Mouse (Mus musculus): ENCODE data around the gene Fam186a.
"Not testable (repeated sequence)": the region's sequence is repeated elsewhere in the genome, so short reads cannot be mapped to it uniquely, and the experiment has no call there.

Gene Fam186a

DNA sequence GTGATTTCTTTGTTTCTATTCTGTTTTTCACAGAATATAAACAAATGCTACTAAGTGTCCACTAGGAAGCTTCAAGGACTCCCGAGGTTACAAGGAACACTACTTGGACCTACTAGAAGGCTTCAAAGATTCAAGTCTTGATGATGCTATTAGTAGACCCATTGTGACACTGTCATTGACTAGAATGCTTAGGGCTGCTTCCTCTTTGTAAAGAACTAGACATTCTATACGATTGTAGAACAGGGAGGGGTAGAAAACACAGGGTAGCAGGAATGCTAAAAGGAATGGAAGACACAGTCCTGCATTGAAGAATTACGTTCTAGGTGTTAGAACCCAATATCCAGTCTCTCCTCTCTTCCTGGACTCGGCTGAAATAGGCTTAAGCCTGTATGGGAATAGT is at the start of gene Fam186a:
Gene Fam186a (minus strand): TSS at position 101 of the 400 bp plus-strand sequence.
- no peak for DNase-seq

- no peak for DNase-seq
Measured at GRCm38 (mm10) chr15:100006180-100006579, 39.3 kb upstream of the Fam186a start.

DNA sequence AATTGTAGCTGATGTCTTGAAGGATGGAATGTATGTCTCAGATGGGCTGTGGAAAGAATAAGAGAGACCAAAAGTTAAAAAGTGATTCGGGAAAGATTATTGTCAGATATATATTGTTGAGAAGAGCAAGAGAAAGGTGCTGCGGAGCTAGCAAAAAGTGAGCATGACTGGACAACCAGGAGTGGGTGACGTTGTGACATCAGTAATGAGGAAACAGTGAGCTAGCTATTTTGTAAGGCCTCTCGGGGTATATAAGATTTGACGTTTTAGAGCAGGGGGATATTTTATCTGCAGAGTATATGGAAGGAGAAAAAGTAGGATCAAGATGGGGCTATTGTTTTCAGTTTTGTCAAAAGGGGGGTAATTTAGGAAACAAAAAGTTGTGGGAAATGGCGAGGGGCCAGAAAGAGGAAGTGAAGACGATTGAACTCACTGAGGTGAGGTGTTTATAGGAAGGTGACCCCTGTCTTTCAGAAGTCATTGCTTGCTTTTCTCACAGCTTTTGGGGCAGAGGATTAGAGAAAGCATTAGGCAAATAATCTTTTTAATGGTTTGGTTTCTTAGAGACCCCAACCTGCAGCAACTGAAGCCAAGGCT is 37.9 kb upstream of the Fam186a start:
- DNase-seq, result no peak

DNA sequence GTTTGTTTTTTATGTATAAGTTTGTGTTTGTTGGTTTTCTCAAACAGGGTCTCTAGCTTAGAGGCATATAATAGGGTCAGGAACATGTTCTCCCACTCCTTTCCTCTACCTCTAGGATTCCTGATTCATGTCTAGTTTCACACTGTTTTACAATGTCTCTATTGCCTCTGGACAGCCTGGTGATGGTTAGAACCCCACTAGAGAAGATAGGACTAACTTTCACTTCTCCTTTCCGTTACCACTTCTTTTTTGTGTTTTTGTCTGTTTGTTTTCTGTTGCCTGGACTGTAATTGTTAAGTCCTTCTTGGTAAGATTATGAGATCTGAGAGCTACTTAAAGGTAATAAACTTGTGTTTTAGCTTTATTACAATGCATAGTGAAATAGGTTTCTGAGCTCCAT is 32.5 kb upstream of the Fam186a start:
- DNase-seq, result no peak

- DNase-seq, result no peak
Measured at GRCm38 (mm10) chr15:99997114-99997804, 30.4 kb upstream of the Fam186a start.

- no peak for DNase-seq
Measured at GRCm38 (mm10) chr15:99993100-99993499, 26.2 kb upstream of the Fam186a start.

GRCm38 (mm10) chr15:99979715-99980114 is 12.9 kb upstream of the Fam186a start:
- no peak for DNase-seq

GRCm38 (mm10) chr15:99979266-99979665 is 12.4 kb upstream of the Fam186a start:
- DNase-seq, result no peak

DNA sequence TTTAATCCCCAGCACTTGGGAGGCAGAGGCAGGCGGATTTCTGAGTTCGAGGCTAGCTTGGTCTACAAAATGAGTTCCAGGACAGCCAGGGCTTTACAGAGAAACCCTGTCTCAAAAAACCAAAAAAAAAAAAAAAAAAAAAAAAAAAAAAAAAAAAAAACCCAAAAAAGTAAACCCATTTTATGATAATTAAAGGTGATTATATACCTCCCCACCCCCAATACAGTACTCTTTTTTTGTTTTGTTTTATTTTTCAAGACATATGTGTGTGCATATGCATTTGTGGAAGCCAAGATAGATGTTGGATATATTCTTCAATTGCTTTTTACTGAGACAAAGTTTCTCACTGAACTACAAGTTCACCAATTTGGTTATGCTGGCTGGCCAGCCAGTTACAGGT is 9.3 kb upstream of the Fam186a start:
- not testable (repeated sequence) for DNase-seq

DNA sequence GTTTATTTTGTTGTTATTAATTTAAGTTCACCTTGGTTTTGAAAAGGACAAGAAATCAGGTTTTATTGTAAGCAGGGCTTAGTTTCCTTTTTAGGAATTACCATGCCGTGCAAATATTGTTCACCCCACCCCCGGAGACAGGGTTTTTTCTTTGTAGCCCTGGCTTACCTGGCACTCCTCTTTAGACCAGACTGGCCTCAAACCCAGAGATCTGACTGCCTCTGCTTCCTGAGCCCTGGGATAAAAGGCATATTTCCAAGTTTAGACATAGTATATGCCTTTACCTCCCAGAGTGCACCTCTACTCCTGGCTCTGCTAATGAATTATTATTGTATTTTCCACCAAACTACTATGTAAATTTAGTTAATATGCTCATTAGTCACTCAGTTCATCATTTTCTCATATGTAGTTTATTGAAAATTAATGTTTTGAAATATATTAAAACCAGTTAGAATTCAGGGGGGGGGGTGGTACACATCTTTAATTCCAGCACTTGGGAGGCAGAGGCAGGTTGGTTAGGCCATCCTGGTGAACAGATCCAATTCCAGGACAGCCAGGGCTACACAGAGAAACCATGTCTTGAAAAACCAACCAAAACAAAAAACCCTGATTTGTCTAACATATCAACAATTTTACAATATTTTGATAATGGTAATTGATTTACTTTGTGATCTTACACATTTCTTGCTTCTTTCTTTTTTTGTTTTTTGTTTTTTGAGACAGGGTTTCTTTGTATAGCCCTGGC is 7.8 kb upstream of the Fam186a start:
- DNase-seq, result no peak

DNA sequence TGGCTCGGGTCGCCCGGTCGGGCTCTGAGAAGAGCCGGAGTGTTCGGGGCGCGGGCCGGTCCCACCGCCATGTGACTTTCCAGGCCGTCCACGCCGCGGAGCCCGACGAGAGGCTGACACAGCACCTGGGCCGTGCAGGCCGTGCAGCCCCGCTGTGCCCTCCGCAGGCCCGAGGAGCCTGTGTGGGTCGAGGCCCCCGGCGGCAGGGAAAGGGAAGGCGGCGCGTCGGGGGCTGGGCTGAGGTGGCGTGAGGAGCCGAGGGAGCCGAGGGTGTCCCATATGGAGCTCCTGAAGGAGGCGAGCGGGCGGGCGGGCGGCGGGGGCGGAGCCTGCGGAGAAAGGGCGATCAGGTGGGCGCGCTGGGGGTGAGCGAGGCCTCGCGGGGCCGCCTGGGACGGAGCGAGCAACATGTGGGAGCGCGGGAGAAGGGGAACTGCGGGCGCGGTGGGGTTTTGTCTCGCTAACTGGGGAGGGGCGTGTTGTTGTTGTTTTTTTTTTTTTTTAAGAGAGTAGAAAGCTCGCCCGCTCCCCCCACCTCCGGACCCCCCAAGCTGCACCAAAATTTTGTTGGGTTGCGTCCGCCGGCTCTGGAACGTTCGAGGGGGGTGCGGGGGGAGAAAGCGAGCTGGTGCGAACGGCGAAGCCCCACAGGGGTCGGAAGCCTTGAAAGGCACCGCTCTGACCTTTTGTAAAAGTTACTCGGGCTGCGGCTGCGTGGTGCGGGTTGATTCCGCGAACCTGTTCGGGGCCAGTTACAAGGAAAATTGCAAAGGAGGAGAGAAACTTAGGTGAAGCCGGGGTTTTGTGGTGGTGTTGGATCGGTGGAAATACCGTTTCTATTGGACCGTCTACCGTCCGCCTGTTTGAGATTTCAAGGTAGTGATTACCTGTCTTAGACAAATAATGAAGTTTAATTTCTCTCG is 6.4 kb upstream of the Fam186a start:
- DNase-seq, result peak; percentile 22 to 37

DNA sequence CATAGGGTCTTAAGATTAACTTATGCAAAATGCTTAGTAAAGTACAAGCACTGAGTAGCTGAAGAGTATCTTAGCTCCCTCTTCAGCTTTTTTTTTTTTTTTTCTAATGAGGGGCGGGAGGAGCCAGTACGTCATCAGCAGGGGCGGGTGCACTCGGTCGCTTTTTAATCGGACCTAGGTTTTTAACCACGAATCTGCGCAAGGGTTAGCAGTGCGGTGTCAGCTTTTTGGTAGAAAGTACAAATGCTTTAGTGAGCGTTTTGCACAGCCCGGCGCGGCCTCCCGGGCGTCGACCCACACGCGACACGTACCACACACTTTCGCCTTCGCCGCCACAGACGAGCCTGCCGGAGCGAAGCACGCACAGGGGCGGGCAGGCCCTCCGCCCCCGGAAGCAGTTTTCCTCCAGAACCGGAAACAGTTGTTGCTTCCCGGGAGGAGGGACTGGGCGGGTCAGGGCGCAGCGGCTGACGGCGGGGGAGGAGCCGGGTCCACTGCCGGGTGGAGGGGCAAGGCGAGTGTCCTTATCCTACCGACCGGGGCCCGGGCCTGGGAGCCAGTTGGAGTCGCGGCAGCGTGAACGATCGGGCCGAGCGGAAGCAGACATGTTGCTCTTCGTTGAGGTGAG is 5.6 kb upstream of the Fam186a start:
- peak; percentile 94 to 95 for DNase-seq

- no peak for DNase-seq
Measured at GRCm38 (mm10) chr15:99970606-99971005, 3.7 kb upstream of the Fam186a start.

GRCm38 (mm10) chr15:99969765-99970164 is 2.9 kb upstream of the Fam186a start, which contains the start of gene Larp4:
Gene Larp4, plus strand, starts transcription at chr15:99970065.
- DNase-seq, result not testable (repeated sequence)

- DNase-seq, result no peak
Measured at GRCm38 (mm10) chr15:99965103-99965775, 1.6 kb downstream of the Fam186a start.

DNA sequence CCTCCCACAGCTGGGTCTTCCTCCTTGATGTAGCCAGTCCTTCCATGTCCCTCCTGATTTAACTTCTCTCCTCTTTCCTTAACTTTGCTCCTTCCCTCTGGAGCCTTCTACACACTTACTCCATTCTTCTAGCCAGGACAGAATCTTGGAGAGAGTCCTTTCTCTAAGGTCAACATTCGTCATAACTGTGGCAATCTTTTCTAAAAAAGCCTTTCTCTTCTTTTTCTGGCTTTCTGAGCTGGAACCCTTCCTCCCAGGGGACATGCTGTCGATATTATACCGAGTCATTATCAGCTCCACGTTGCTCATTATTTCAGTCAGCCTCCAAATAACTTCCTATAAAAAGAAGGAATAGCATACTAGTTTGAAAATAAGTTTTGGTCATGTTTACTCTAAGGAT is 11.5 kb downstream of the Fam186a start:
- DNase-seq, result no peak

GRCm38 (mm10) chr15:99940970-99941630 is 25.8 kb downstream of the Fam186a start:
- DNase-seq, result no peak

- no peak for DNase-seq
Measured at GRCm38 (mm10) chr15:99940426-99940825, 26.4 kb downstream of the Fam186a start.

DNA sequence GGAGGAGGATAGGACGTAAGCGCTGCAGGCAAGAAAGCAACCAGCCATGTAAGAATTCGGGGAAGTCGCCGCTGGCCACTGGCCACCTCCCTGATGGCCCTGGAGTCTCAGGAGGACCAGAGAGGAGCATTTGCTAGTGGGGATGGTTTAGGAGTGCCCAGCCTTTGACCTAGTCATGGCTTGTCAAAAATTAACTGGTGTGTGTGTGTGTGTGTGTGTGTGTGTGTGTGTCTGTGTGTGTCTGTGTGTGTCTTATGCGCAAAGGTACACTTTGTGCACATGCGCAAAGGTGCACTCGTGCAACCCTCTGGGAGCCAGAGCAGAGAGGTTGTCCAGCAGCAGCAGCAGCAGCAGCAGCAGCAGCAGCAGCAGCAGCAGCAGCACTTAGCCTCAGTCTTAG is 29.0 kb downstream of the Fam186a start:
- no peak for DNase-seq

GRCm38 (mm10) chr15:99936659-99937058 is 30.2 kb downstream of the Fam186a start:
- no peak for DNase-seq

GRCm38 (mm10) chr15:99934501-99934900 is 32.4 kb downstream of the Fam186a start:
- DNase-seq, result no peak
